Mouse (Mus musculus): ENCODE data around the gene Atf6b.
A peak's percentile ranks its signal among the peaks of the same experiment; 100 is the strongest.

Gene Atf6b

DNA sequence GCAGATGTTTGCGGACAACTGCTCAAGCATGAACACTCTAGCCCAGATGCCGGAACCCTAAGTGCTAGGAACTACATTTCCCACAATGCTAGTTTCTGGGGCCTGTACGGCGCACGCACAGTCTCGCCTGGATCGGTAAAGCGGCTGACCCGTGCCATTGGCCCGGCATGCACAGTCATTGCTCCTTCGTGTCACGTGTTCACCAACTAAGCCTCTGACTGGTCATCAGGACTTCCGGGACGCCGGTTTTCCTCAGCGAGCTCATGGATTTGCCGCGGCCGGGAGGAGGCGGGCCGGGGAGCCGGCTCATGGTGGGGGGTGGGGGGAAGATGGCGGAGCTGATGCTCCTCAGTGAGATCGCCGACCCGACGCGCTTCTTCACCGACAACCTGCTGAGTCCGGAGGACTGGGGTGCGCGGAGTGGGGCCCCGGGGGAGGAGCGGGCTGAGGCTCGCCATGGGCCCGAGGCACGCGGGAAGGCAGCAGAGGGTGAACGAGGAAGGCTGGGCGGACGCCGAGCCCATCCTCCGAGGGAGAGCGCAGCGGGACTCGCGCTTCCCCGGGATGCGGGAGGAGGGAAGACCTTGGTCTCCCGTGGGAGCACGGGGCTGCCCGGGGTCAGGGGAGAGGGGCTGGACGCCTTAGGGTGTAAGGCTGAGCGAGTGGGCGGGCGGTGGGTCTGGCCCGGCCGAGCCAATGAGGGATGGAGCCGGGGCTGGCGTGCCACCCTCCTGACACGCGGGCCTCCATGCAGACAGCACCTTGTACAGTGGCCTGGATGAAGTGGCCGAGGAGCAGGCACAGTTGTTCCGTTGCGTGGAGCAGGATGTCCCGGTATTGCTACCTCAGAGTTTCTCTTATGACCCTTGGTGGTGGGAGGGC lies at the start of gene Atf6b:
Atf6b (plus strand) TSS at position 241 of the 882 bp plus-strand sequence.
- peak; percentile 94 for DNase-seq

DNA sequence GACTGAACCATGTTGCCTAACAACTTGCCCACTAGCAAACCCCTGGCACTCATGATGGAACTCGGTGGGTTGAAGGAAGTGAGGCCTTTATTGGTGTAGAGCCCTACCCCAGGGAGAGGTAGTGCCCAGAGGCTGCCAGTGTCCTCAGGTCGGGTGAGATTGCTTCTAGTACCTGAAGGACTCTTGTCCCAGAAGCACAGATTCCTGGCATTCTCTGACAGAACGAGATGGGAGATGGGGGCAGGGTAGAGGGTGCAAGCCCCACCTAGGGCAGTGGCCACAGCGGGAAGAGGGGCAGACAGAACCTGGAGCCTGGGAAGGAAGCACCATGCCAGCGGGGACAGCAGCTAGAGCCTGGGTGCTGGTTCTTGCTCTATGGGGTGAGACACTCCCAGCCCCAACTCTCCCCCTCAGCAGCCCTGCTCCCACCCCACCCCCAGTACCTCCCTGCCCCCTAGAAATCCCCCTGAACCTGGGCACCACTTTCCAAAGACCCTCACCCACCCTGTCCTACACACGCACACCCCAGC lies 49.3 kb upstream of the Atf6b start, which contains the start of gene Ager:
Ager (plus strand) TSS at position 297 of the 530 bp plus-strand sequence.
- no peak for DNase-seq

DNA sequence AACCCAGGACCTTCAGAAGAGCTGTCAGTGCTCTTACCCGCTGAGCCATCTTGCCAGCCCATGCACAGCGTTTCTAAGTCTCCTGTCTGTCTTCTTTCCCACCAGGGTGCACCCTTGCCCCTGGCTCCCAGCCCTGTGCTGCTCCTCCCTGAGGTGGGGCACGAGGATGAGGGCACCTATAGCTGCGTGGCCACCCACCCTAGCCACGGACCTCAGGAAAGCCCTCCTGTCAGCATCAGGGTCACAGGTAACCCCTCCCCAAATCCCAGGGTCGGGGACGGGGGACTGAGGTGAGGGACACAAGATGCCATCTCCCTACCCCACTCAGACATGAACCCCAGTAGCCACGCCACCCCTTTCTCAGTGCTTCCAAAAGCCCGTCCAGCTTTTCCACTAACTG lies 47.1 kb upstream of the Atf6b start:
- DNase-seq: peak; percentile 38

DNA sequence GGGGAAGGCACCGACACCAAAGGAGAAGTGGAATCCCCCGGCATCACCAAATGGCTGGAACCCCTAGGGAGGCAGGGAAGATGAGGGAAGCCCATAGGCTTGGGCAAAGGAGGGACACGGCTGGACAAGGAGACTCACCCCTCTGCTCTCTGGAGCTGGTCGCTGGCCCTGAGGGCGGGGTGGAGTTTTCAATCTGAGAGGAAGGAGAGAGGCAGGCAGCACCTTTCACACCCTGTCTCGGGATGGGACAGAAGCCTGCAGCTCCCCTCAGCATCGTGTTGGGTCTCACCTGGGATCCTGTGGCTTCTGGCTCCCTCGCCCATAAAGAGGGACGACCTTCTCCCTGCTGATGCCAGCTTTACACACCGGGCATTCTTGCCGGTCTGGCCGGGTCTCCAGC lies 45.1 kb upstream of the Atf6b start:
- DNase-seq: no peak

DNA sequence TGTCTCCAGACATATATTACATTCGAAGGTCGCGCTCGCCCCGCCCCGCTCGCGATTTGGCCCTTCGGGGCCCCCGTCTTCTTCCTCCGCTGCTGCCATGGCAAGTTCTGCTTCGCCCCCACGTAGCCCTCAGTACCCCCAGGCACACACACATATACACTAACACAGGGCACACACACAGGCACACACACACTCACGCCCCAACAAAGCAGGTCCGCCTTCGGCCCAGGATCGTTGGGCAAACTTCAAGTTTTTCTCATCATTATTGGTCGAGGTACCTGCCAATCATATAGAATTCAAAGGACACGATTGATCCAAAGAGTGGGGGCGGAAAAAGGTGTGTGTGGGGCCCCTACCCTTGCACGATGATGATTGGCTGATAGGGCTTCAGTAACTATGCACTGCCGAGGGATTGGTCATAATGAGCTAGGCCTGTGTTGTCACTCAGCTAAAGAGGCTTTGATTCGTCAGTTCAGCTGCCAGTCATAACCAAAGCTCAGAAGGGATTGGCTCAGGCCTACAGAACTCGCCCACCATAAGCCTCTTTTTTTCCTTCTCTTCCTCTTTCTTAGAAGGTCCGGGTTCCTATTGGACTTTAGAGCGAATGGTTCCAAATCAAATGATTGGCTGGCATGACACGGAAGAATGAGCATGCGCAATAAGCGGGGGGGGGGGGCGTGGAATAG lies 43.4 kb upstream of the Atf6b start, which contains the start of gene Rnf5:
Rnf5 (minus strand) TSS at position 316 of the 686 bp plus-strand sequence.
- DNase-seq: peak; percentile 98

DNA sequence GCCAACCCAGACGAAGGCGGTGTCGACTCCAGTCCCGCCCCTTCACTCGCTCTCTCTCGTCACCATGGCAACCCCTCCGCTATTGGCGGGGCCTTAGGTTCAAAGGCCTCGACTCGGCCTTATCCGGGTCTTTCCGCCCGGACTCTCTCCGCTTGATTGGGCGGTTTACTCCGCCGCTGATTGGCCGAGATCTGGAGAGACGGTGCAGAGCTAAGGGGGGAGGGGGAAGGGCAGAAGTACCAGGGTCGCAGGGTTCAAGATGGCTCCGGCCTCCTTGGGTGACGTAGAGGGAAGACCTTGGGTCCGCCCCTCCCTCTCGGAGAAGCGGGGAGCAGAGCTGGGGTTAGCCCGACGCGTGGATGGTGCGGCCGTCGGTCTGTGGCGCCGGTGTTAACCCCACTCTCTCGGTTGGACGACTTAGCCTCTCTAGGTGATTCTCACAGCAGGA lies 42.9 kb upstream of the Atf6b start, which contains the start of gene Agpat1:
Agpat1 (plus strand) TSS at position 202 of the 448 bp plus-strand sequence.
- peak; percentile 98 for DNase-seq

DNA sequence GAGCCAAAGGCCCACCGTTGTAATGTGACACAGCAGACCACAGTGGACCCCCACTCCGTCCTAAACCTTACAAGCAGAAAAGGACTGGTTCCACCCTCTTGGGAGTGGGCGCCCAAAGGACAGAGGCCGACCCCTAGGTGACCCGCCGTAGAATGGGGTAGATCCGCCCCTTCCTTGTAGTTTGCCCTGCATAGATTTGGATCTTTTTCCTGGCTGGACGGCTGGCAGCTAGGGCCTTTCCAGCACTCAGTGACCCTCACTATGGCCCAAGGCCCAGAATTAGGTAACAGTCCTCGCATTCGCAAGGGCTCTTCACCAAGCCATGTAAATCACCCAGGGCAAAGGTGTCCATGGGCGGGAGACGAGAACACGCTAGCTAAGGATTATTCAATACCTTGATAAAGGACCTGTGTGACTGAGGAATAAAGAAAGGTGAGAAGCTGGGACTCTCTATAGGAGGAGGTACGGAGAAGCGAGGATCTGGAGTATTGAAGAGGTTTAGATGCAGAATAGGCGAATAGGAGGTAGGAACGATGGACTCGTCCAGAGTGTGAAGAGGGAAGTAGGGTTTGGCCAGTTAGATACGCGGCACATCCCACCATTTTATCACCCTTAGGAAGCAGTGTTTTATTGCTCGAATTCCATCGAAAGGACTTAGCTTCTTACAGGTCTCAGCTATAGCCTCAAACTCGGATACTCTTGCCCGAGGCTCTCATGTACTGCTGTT lies 42.3 kb upstream of the Atf6b start:
- DNase-seq: no peak

DNA sequence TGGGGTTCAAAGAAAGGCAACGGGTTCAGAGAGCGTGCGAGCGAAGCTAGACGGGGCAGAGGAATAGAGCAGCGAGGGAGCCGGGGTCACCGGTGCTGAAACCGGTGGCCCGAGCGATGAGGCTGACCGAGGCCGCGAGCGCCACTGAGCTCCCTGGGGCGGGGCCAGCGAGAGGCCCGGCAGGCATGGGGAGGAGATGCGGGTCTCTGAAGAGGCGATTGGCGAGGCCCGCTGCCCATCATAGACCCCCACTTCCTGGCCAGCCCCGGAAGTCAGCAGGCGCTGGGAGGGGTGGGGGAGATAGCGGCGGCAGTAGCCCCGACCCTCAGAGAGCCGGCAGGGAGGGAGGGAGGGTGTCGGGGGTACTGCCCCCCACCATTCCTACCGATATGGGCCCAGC lies 41.3 kb upstream of the Atf6b start:
- DNase-seq: peak; percentile 96

DNA sequence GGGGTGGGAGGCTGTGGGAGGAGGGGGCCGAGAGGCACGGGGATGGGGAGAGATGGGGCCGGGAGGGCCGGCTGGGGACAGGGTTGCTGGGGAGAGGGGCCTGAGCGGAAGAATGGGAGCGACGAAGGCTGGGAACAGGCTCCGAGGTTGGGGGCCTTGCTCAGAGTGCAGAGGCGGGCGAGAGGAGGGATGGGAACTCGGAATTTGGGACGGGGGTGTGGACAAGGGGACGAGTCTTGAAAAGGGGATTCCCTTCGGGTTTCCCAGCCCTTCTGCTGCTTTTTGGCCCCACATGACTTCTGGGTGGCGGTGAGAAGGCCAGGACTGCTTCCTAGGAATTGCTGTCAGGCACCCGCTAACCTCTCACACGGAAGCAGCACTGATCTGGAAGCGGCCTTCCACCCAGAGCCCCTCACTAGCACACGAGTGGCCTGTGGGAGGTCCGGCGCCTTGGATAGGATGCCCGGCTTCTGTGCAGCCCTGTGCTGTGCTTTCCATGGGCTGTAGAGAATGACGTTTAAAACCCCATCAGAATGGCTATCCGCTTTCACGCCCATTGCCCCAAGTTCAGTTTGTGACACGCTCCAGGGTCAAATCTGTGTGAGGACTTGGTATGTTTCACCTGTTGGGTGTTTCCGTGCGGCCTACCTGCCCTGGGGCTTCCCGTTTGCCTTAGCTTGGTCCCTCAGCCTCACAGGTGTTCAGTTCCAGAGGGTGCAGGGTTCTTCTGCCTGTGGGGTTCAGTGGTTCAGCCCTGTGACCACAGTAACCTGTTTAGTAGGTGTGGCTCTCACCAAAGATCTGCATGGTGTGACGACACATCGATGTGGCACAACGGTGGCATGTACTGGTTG lies 40.5 kb upstream of the Atf6b start:
- peak; percentile 48 for DNase-seq

DNA sequence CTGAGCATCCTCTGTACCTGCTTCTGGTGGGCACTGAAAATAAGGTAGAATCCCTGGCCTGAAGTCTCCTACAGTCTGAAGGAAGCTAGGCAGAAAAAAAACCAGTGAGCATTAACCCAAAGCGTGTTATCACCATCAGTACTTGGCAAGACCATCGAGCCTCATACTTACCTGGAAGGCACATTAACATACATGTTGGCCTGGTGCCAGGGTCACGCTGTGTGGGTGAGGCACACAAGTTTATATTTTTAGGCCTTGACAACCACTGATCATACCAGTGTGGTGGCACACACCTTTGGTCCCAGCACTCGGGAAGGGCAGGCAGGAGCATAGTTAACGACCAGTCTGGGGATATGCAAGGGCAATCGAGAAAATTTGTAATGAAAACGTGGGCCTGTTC lies 38.9 kb upstream of the Atf6b start:
- no peak for DNase-seq

DNA sequence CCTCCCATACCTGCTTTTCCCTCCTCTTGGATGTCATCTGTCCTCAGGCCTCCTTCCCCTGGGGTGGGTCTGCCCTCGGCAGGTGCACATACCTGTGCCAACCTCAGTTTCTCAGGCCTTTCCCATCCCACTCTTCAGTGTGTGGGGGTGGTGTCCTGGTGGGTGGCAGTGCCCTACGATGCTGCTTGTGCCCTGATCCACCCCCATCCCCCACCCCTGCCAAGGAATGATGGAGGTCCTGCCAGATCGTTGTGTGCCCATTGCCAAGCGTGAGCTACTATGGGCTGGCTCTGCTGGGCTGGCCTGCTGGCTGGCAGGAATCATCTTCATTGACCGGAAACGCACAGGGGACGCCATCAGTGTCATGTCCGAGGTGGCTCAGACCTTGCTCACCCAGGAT lies 35.9 kb upstream of the Atf6b start:
- no peak for DNase-seq

DNA sequence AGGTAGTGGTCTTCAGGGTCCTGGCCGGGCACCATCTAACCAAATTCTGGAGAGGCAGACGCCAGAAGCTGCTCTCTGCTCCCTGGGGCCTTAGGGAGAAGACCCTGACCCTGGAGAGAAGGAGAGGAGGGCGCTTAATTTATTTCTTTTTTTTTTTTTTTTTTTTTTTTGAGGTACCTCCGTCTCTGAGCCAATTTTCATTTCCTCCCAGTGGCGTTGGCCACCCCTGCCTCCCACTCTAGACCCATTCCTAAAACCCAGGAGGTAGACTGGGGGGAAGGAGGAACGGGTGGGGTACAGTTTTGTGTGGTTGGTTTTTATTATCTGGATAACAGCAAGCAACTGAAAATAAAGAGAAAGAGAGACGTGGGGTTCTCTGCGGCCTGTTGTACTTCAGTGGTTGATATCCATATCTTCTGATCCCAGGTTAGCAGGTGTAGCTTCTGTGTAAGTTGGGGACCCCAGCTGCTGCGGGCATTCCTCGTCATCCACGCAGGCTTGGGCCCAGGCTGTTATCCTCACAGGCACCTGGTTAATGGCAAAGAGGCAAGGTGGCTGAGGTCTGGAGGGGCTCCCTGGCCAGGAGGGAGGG lies 33.8 kb upstream of the Atf6b start:
- DNase-seq: no peak

DNA sequence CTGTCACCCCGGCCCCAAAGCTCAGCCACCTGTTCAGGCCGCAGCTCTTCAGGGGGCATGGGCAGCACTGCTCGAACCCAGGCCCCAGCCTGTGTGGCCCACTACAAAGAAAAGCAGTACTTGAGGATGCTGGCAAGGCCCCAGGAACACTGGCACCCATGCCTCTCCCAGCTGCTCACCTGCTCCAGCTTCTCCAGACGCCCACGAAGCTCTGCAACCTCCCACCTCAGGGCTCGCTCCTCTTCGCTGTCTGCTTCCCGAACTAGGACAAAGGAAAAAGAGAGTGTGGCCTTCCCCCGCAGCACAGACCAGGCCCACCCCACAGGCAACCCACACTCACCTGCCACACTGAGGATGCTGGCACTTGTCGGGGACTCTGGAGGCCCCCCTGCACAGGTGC lies 33.1 kb upstream of the Atf6b start:
- DNase-seq: no peak

DNA sequence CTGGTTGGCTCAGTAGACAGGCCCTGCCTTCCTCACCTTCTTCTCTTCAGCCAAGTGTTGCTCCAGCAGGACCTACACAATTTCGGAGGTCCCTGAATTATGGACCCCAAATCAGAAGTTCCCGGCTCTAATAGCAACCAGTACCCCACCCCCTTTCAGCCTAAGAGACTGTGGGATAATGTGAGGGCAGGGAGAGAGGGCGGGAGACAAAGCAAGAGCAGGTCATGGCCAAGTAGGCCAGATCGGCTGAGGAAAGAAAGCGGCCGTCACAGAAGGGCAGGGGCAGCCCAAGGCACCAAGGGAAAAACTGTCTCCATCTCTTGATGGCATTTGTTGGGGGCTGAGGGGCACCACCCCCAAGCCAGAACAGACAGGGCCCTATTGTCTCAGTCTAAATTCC lies 31.1 kb upstream of the Atf6b start, which contains the start of gene Egfl8:
Egfl8 (minus strand) TSS at position 101 of the 400 bp plus-strand sequence.
- no peak for DNase-seq

DNA sequence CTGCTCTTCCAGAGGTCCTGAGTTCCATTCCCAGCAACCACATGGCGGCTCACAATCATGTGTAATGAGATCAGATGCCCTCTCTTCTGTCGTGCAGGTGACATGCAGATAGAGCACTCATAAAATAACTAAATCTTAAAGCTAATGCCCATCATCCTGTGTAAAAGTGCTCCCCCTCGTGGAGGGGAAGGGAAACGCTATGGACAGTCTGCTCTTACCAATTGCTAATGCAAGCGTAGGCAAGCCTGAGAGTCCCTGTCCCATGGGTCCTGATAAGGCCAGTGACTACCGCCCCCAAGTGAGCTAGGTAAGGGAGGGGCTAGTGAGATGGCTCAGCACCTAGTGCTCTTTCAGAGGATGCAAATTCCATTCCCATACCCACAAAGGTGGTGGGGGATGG lies 27.9 kb upstream of the Atf6b start:
- DNase-seq: peak; percentile 58

DNA sequence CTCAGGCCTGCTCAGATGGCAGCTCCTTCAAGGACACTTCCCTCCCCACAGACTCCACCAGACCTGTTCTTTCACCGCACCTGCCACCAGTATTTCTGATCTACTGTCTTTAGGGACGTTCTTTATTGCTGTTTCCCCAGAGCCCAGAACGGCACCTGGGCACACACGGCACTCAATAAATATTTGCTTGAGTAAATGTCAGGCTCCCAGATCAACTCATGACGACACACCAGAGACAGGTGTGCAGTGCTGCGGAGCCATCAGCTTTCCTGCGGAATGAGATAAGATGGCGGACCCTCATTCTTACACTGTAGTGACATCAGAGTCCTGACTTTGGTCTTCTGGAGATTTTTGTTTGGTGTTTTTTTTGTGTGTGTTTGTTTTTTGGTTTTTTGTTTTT lies 25.9 kb upstream of the Atf6b start:
- no peak for DNase-seq

DNA sequence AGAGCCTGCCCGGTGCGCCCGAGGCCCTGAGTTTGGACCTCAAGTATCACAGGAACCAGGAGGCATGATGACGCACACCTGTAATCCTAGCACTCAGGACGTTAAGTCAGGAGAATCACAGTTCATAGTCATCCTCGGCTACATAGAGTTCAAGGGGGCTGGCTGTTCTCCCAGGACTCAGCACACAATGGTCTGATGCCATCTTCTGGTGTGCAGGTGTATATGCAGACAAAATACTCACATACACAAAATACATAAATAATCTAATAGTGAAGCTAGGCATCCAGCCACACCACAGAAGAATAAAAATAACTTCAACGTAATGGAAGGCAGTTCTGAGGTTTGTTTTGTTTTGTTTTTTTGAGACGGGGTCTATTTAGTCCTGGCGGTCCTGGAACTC lies 23.8 kb upstream of the Atf6b start:
- no peak for DNase-seq

DNA sequence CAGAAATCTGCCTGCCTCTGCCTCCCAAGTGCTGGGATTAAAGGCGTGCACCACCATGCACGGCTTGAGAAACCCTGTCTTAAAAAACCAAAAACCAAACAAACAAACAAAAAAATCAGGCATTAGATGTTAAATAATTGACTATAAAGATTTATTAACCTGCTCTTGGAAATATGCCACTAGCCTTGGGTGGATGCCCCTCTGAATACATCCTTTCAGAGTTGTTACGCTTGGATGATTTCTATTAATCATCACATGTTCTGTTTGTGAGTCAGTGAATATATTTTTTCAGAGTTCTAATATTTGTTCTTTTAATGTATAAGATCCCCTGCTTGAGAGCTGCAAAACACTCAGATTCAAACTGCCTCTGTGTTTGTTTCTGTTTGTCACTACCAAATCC lies 22.0 kb upstream of the Atf6b start:
- DNase-seq: no peak

DNA sequence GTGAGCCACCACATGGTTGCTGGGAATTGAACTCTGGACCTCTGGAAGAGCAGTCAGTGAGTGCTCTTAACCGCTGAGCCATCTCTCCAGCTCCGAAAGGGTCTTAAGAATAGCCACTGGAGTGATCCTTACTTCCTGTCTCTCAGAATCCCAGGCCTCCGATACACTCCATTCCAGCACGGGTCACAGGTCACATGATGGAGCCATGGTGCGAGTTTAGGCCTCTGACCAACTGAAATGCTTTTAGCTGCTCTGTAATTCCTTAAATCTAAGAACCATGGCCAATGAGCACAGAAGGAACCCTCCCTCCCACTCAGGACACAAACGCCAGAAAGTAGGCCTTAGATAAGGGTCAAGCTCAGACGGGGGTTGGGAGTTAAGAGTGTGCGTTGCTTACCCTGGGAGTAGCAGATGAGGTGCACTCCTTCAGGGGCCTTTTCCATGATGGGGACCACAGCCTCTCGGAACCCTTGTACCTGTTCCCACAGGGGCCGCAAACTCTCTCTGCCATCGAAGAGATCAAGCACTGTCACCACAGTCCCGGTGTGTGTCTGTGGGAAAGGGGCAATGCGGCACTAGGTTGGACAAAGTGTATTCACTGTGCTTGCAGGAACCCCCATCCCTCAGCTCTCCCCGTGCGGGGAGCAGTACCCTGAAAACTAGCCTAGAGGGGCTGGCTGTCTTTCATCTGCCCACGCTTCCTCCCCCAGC lies 20.7 kb upstream of the Atf6b start:
- no peak for DNase-seq

DNA sequence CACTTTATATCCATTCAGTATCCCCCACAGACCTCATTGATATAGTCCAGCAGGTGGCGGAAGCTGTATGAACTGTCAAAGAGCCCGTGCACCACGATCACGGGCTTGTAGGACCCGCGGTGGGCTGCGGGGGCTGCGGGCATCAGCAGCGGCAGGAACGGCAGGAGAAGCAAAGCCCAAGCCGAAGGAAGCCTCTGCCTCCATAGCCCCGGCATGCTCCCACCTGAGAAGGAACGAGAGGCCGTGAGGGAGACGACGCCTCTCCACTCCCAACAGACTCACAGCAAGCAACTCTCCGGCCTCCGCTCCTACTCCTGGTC lies 20.2 kb upstream of the Atf6b start:
- peak; percentile 43 for DNase-seq

All from cerebellum, adult 11 months (tissue).